Mouse (Mus musculus) yolk sac, embryonic 10.5 days (tissue): ENCODE data around the gene Ros1.
A peak's percentile ranks its signal among the peaks of the same experiment; 100 is the strongest.

Experiments used
- DNase-seq: peaks from one replicate; pipeline ENCODE4 v3.0.0-alpha.2; 2017; ENCODE audit warnings: low spot score

Ros1 gene

GRCm38 (mm10) chr10:52159704-52160103 is 35.3 kb downstream of the Ros1 start:
- DNase-seq: no peak

GRCm38 (mm10) chr10:52133354-52134074 is 61.5 kb downstream of the Ros1 start:
- DNase-seq: peak; percentile 19

- DNase-seq: no peak
Measured at GRCm38 (mm10) chr10:52130762-52131161, 64.3 kb downstream of the Ros1 start.

GRCm38 (mm10) chr10:52128874-52129412 is 66.1 kb downstream of the Ros1 start:
- DNase-seq: no peak

GRCm38 (mm10) chr10:52106164-52106757 is 88.8 kb downstream of the Ros1 start:
- peak; percentile 21 for DNase-seq

- no peak for DNase-seq
Measured at GRCm38 (mm10) chr10:52101273-52101672, 93.8 kb downstream of the Ros1 start.

GRCm38 (mm10) chr10:52092181-52092580 is 102.9 kb downstream of the Ros1 start:
- DNase-seq: no peak

- DNase-seq: no peak
Measured at GRCm38 (mm10) chr10:52086681-52087080, 108.4 kb downstream of the Ros1 start.

- no peak for DNase-seq
Measured at GRCm38 (mm10) chr10:52072482-52072881, 122.6 kb downstream of the Ros1 start.

GRCm38 (mm10) chr10:52048287-52048686 is 146.8 kb downstream of the Ros1 start:
- no peak for DNase-seq

- DNase-seq: no peak
Measured at GRCm38 (mm10) chr10:52043086-52043485, 152.0 kb downstream of the Ros1 start.

GRCm38 (mm10) chr10:52039392-52039791 is 155.7 kb downstream of the Ros1 start:
- no peak for DNase-seq

GRCm38 (mm10) chr10:52033729-52034128 is 161.3 kb downstream of the Ros1 start:
- no peak for DNase-seq

GRCm38 (mm10) chr10:52029421-52030080 is 165.5 kb downstream of the Ros1 start:
- DNase-seq: peak; percentile 5

GRCm38 (mm10) chr10:52028561-52029370 is 166.3 kb downstream of the Ros1 start:
- no peak for DNase-seq

GRCm38 (mm10) chr10:52027161-52028035 is 167.6 kb downstream of the Ros1 start:
- no peak for DNase-seq

GRCm38 (mm10) chr10:52025821-52026220 is 169.2 kb downstream of the Ros1 start:
- DNase-seq: no peak

- DNase-seq: no peak
Measured at GRCm38 (mm10) chr10:52025291-52025690, 169.8 kb downstream of the Ros1 start.

- no peak for DNase-seq
Measured at GRCm38 (mm10) chr10:52024053-52024410, 171.0 kb downstream of the Ros1 start.

GRCm38 (mm10) chr10:52023213-52024052 is 171.6 kb downstream of the Ros1 start:
- DNase-seq: peak; percentile 9
